Mouse (Mus musculus): ENCODE measurements around the gene Eid1. TPM values are rescaled to one million over a fixed set of nuclear protein-coding genes. Genes with fewer than 3 reads are reported as not detected.
A peak's percentile ranks its signal among the peaks of the same experiment; 100 is the strongest.

The Eid1 gene
- polyA plus RNA-seq, 1 experiment from 2014 or later, result 336 TPM

- H3K4me3 ChIP-seq (ENCODE audit: low read depth, low read length), result no peak overlapping the region
- no peak overlapping the region for H3K9ac ChIP-seq (replicated peaks; ENCODE audit: low read length)
- H3K27me3 ChIP-seq (ENCODE audit: control insufficient read depth, insufficient read depth, low read length), result no peaks in the 10 kb centered on the region
- H3K36me3 ChIP-seq (replicated peaks; ENCODE audit: control insufficient read depth, insufficient read depth, low read depth, low read length), result no peaks in the 10 kb centered on the region
- H3K4me1 ChIP-seq (ENCODE audit: control insufficient read depth, insufficient read depth, low read length), result no peaks in the 10 kb centered on the region
- H3K9me3 ChIP-seq (replicated peaks; ENCODE audit: control insufficient read depth, low read length), result no peaks in the 10 kb centered on the region
- 86% methylated on average over 6 of the region's 6 CpGs for WGBS
- H3K4me2 ChIP-seq (ENCODE audit: low read depth, low read length), result no peak overlapping the region
- ATAC-seq (replicated peaks; ENCODE audit: insufficient number of reproducible peaks, low FRiP score, low TSS enrichment, low read depth) (no peak), DNase-seq (ENCODE audit: low spot score) (no peak)
- no peak overlapping the region for H3K27ac ChIP-seq (replicated peaks; ENCODE audit: low read depth, low read length)
Measured at GRCm38 (mm10) chr2:125644912-125645311, 28.0 kb upstream of the Eid1 start.

- 84% methylated on average over 5 of the region's 5 CpGs for WGBS
- H3K4me1 ChIP-seq (ENCODE audit: control insufficient read depth, insufficient read depth, low read length), result no peaks in the 10 kb centered on the region
Measured at GRCm38 (mm10) chr2:125650038-125650437, 22.9 kb upstream of the Eid1 start.

GRCm38 (mm10) chr2:125650742-125651352 is 22.0 kb upstream of the Eid1 start:
- Histone ChIP-seq H3K4me2 (ENCODE audit: low read depth, low read length) (no peak overlapping the region), H3K9me3 (replicated peaks; ENCODE audit: control insufficient read depth, low read length) (no peaks in the 10 kb centered on the region), H3K4me3 (ENCODE audit: low read depth, low read length) (no peak overlapping the region), H3K27ac (replicated peaks; ENCODE audit: low read depth, low read length) (no peak overlapping the region), H3K36me3 (replicated peaks; ENCODE audit: control insufficient read depth, insufficient read depth, low read depth, low read length) (no peaks in the 10 kb centered on the region), H3K4me1 (ENCODE audit: control insufficient read depth, insufficient read depth, low read length) (no peaks in the 10 kb centered on the region), H3K27me3 (ENCODE audit: control insufficient read depth, insufficient read depth, low read length) (no peaks in the 10 kb centered on the region), H3K9ac (replicated peaks; ENCODE audit: low read length) (no peak overlapping the region)
- WGBS, result 89% methylated on average over 14 of the region's 14 CpGs
- DNase-seq (ENCODE audit: low spot score), result no peak
- ATAC-seq (replicated peaks; ENCODE audit: insufficient number of reproducible peaks, low FRiP score, low TSS enrichment, low read depth), result no peak

More at GRCm38 (mm10) chr2:125650038-125650437, 22.9 kb upstream of the Eid1 start:
- no peak overlapping the region for H3K4me3 ChIP-seq (ENCODE audit: low read depth, low read length)
- no peaks in the 10 kb centered on the region for H3K27me3 ChIP-seq (ENCODE audit: control insufficient read depth, insufficient read depth, low read length)
- H3K9ac ChIP-seq (replicated peaks; ENCODE audit: low read length), result no peak overlapping the region
- H3K9me3 ChIP-seq (replicated peaks; ENCODE audit: control insufficient read depth, low read length), result no peaks in the 10 kb centered on the region
- H3K4me2 ChIP-seq (ENCODE audit: low read depth, low read length), result no peak overlapping the region
- DNase-seq (ENCODE audit: low spot score) (no peak), ATAC-seq (replicated peaks; ENCODE audit: insufficient number of reproducible peaks, low FRiP score, low TSS enrichment, low read depth) (no peak)
- H3K36me3 ChIP-seq (replicated peaks; ENCODE audit: control insufficient read depth, insufficient read depth, low read depth, low read length), result no peaks in the 10 kb centered on the region
- H3K27ac ChIP-seq (replicated peaks; ENCODE audit: low read depth, low read length), result no peak overlapping the region

GRCm38 (mm10) chr2:125651563-125651962 is 21.3 kb upstream of the Eid1 start:
- H3K9ac ChIP-seq (replicated peaks; ENCODE audit: low read length), result no peak overlapping the region
- H3K36me3 ChIP-seq (replicated peaks; ENCODE audit: control insufficient read depth, insufficient read depth, low read depth, low read length), result no peaks in the 10 kb centered on the region
- H3K9me3 ChIP-seq (replicated peaks; ENCODE audit: control insufficient read depth, low read length), result no peaks in the 10 kb centered on the region
- DNase-seq (ENCODE audit: low spot score), result no peak
- no peak overlapping the region for H3K4me3 ChIP-seq (ENCODE audit: low read depth, low read length)
- no peak overlapping the region for H3K27ac ChIP-seq (replicated peaks; ENCODE audit: low read depth, low read length)
- ATAC-seq (replicated peaks; ENCODE audit: insufficient number of reproducible peaks, low FRiP score, low TSS enrichment, low read depth), result no peak
- no peaks in the 10 kb centered on the region for H3K27me3 ChIP-seq (ENCODE audit: control insufficient read depth, insufficient read depth, low read length)
- WGBS, result 83% methylated on average over 8 of the region's 8 CpGs
- no peak overlapping the region for H3K4me2 ChIP-seq (ENCODE audit: low read depth, low read length)
- H3K4me1 ChIP-seq (ENCODE audit: control insufficient read depth, insufficient read depth, low read length), result no peaks in the 10 kb centered on the region

DNA sequence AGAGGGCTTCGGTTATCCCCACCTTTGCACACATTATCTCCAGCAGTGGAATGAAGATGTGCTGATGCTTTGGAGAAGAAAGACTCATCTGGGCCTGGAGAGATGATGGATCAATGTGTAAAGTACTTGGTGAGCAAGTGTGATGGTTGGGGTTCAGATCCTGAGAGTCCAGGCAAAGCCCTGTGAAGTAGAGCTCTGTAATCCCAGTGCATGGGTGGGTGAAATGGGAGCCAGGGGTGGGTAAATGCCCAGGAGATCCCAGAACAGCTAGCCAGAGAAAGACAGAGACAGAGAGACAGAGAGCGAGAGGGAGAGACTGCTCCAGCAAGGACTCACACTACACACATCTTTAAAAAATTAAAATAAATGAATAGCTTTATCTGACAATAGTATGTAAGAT is 19.6 kb upstream of the Eid1 start:
- 92% methylated on average over 2 of the region's 2 CpGs for WGBS
- H3K4me1 ChIP-seq (ENCODE audit: control insufficient read depth, insufficient read depth, low read length), result no peaks in the 10 kb centered on the region
- H3K27me3 ChIP-seq (ENCODE audit: control insufficient read depth, insufficient read depth, low read length), result no peaks in the 10 kb centered on the region
- H3K4me3 ChIP-seq (ENCODE audit: low read depth, low read length), result no peak overlapping the region
- no peaks in the 10 kb centered on the region for H3K9me3 ChIP-seq (replicated peaks; ENCODE audit: control insufficient read depth, low read length)
- H3K27ac ChIP-seq (replicated peaks; ENCODE audit: low read depth, low read length), result no peak overlapping the region
- H3K9ac ChIP-seq (replicated peaks; ENCODE audit: low read length), result no peak overlapping the region
- H3K36me3 ChIP-seq (replicated peaks; ENCODE audit: control insufficient read depth, insufficient read depth, low read depth, low read length), result no peaks in the 10 kb centered on the region
- no peak overlapping the region for H3K4me2 ChIP-seq (ENCODE audit: low read depth, low read length)
- ATAC-seq (replicated peaks; ENCODE audit: insufficient number of reproducible peaks, low FRiP score, low TSS enrichment, low read depth) (no peak), DNase-seq (ENCODE audit: low spot score) (no peak)

DNA sequence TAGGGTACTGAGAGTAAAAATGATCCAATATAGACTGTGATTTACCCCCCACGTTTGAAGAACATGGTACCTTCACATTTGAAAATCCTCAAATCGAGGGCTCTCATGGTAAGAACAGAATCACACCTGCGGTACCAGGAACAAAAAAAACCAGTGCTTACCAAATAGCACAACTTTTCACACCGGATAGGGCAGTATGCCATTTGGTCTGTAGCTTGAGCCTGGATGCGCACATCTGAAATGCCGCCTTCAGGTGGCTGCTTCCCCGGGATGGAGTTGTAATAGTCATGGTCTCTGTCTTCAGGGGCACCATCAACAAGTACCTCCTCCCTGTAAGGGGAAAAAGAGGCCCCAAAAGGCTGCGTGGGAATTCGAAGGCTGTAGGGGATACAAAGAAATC is 17.5 kb upstream of the Eid1 start:
- 86% methylated on average over 9 of the region's 9 CpGs for WGBS
- no peaks in the 10 kb centered on the region for H3K9me3 ChIP-seq (replicated peaks; ENCODE audit: control insufficient read depth, low read length)

GRCm38 (mm10) chr2:125659823-125660536 is 12.9 kb upstream of the Eid1 start:
- H3K36me3 ChIP-seq (replicated peaks; ENCODE audit: control insufficient read depth, insufficient read depth, low read depth, low read length), result no peaks in the 10 kb centered on the region
- no peaks in the 10 kb centered on the region for H3K27me3 ChIP-seq (ENCODE audit: control insufficient read depth, insufficient read depth, low read length)
- ATAC-seq (replicated peaks; ENCODE audit: insufficient number of reproducible peaks, low FRiP score, low TSS enrichment, low read depth), result peak; percentile 51; the same call in 1 of the 2 replicates
- peak overlapping the region; percentile 39; the same call in 1 of the 2 replicates for H3K9ac ChIP-seq (replicated peaks; ENCODE audit: low read length)
- H3K4me3 ChIP-seq (ENCODE audit: low read depth, low read length), result peak overlapping the region; percentile 20
- H3K4me2 ChIP-seq (ENCODE audit: low read depth, low read length), result peak overlapping the region; percentile 46
- H3K9me3 ChIP-seq (replicated peaks; ENCODE audit: control insufficient read depth, low read length), result no peaks in the 10 kb centered on the region
- 13% methylated on average over 10 of the region's 10 CpGs for WGBS
- H3K27ac ChIP-seq (replicated peaks; ENCODE audit: low read depth, low read length), result no peak overlapping the region
- peak; percentile 86 for DNase-seq (ENCODE audit: low spot score)
- H3K4me1 ChIP-seq (ENCODE audit: control insufficient read depth, insufficient read depth, low read length), result no peaks in the 10 kb centered on the region

More for the DNA sequence above, 17.5 kb upstream of the Eid1 start:
- no peaks in the 10 kb centered on the region for H3K36me3 ChIP-seq (replicated peaks; ENCODE audit: control insufficient read depth, insufficient read depth, low read depth, low read length)
- DNase-seq (ENCODE audit: low spot score) (no peak), ATAC-seq (replicated peaks; ENCODE audit: insufficient number of reproducible peaks, low FRiP score, low TSS enrichment, low read depth) (no peak)
- H3K27ac ChIP-seq (replicated peaks; ENCODE audit: low read depth, low read length), result no peak overlapping the region
- H3K9ac ChIP-seq (replicated peaks; ENCODE audit: low read length), result no peak overlapping the region
- H3K4me1 ChIP-seq (ENCODE audit: control insufficient read depth, insufficient read depth, low read length), result no peaks in the 10 kb centered on the region
- H3K27me3 ChIP-seq (ENCODE audit: control insufficient read depth, insufficient read depth, low read length), result no peaks in the 10 kb centered on the region
- H3K4me2 ChIP-seq (ENCODE audit: low read depth, low read length), result no peak overlapping the region
- H3K4me3 ChIP-seq (ENCODE audit: low read depth, low read length), result no peak overlapping the region

DNA sequence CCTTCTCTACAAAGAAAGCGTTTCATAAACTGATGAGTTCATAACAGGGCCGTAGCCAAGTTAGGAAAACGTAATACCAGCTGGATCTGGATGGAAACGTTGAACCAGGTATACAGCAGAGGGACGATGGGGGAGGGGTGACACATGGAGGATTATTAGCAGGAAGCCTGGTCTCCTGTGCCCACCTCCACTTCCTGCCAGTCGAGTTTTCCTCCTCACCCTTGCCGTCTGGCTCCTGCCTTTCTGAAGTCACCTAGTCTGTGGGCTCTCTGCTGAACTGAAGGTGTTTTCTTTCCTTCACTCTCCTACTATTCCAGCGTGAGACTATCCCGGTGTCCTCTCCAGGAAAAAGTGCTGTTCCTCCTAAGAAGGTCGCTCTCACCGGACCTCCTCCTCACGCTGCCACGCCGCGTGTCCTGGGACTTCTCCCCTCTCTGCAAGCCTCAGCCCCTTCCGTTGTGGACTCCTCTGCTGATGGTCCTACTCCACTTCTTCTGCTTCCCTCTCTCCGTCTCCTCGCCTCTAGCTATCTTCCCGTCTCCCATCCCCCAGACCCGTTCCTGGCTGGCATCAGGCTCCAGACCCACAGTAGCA is 12.3 kb upstream of the Eid1 start:
- H3K4me1 ChIP-seq (ENCODE audit: control insufficient read depth, insufficient read depth, low read length), result no peaks in the 10 kb centered on the region
- H3K9me3 ChIP-seq (replicated peaks; ENCODE audit: control insufficient read depth, low read length), result no peaks in the 10 kb centered on the region
- no peak overlapping the region for H3K27ac ChIP-seq (replicated peaks; ENCODE audit: low read depth, low read length)
- peak overlapping the region; percentile 46 for H3K4me2 ChIP-seq (ENCODE audit: low read depth, low read length)
- H3K36me3 ChIP-seq (replicated peaks; ENCODE audit: control insufficient read depth, insufficient read depth, low read depth, low read length), result no peaks in the 10 kb centered on the region
- ATAC-seq (replicated peaks; ENCODE audit: insufficient number of reproducible peaks, low FRiP score, low TSS enrichment, low read depth) (peak; percentile 67), DNase-seq (ENCODE audit: low spot score) (peak; percentile 47)
- peak overlapping the region; percentile 20 for H3K4me3 ChIP-seq (ENCODE audit: low read depth, low read length)
- WGBS, result 38% methylated on average over 20 of the region's 20 CpGs
- no peaks in the 10 kb centered on the region for H3K27me3 ChIP-seq (ENCODE audit: control insufficient read depth, insufficient read depth, low read length)
- peak overlapping the region; percentile 54 for H3K9ac ChIP-seq (replicated peaks; ENCODE audit: low read length)
